Mouse (Mus musculus): ENCODE results near the gene Snx29. TPM values are rescaled to one million over a fixed set of nuclear protein-coding genes. Genes with fewer than 3 reads are reported as not detected.
"Not testable (repeated sequence)": the region's sequence is repeated elsewhere in the genome, so short reads cannot be mapped to it uniquely, and the experiment has no call there.

Snx29 gene
- polyA plus RNA-seq, 1 experiment from 2014 or later: 17.2 TPM

DNA sequence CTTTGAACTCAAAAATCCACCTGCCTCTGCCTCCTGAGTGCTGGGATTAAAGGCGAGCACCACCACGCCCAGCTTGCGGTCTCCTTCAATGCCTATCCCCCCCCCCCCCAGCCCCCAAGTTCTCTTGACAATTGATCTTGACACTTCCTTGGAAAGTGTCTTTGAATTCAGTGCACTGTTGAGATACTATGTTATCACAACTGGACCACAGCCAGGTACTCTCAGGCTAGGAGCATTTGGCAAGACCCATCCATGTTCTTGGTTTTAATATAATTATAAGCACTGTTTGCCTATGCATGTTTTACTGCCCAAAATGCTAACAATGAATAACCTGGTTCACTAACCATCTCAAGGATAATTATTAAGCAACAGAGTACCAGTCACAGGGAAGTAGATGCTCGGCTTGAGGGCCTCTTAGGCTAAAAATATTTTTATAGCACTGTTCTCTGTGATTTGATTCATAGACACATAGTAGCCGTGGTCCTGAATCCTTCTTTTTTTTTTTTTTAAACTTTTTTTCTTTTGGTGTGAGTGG is 6.9 kb upstream of the Snx29 start:
- H3K9me3 ChIP-seq: no peaks in the 10 kb centered on the region
- no peak for ATAC-seq (ENCODE audit: low FRiP score, low read depth)
- no peaks in the 10 kb centered on the region for H3K27me3 ChIP-seq
- no peak overlapping the region for H3K4me3 ChIP-seq
- no peak overlapping the region for H3K4me2 ChIP-seq
- H3K36me3 ChIP-seq: no peaks in the 10 kb centered on the region
- H3K27ac ChIP-seq (replicated peaks): no peak overlapping the region
- 86% methylated on average over 5 of the region's 5 CpGs for WGBS
- no peaks in the 10 kb centered on the region for H3K4me1 ChIP-seq (replicated peaks)
- no peak overlapping the region for H3K9ac ChIP-seq

DNA sequence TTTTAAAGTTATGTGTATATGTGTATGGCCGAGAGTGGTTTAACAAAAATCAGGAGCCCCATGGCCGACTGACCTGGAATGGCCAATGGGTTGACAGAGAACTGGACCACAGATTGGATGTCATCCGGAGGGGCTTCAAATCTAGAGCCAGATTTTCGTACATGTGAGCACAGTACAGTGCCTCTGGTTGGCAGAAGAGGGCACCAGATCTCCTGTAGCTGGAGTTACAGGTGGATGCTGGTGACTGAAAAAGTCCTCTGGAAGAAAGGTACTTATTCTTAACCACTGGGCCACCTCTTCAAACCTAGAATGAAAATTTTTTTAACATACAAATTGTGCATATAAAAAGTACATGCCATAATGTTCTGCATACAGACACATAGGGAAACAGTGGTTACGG is 6.0 kb upstream of the Snx29 start:
- no peak overlapping the region for H3K4me2 ChIP-seq
- no peak overlapping the region for H3K9ac ChIP-seq
- no peak overlapping the region for H3K4me3 ChIP-seq
- no peak for ATAC-seq (ENCODE audit: low FRiP score, low read depth)
- no peaks in the 10 kb centered on the region for H3K36me3 ChIP-seq
- no peaks in the 10 kb centered on the region for H3K9me3 ChIP-seq
- no peaks in the 10 kb centered on the region for H3K27me3 ChIP-seq
- H3K27ac ChIP-seq (replicated peaks): no peak overlapping the region
- 74% methylated on average over 5 of the region's 5 CpGs for WGBS
- H3K4me1 ChIP-seq (replicated peaks): peaks cover 3% of the 10 kb centered on the region; the same call in 1 of the 2 replicates

DNA sequence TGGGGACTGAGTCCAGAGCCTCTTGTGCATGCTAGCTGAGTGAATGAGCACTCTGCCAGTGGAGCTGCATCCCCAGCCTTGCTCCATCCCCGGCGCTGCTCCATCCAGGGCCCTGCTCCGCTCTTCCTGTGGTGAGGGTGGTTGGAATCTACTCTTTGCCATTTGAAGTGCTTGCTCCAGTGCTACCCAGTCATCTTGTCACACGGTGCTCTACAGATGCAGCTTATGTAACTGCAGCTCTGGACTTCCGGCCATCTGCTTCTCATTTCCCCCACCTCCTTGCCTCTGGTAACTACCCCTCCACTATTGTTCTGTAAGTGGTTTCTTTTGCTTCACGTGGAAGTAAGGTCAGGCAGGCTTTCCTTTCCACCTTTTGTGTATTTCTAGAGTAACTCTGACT is 5.4 kb upstream of the Snx29 start:
- no peak overlapping the region for H3K4me2 ChIP-seq
- H3K9ac ChIP-seq: no peak overlapping the region
- no peaks in the 10 kb centered on the region for H3K9me3 ChIP-seq
- WGBS: 74% methylated on average over 6 of the region's 6 CpGs
- ATAC-seq (ENCODE audit: low FRiP score, low read depth): no peak
- no peaks in the 10 kb centered on the region for H3K27me3 ChIP-seq
- H3K4me1 ChIP-seq (replicated peaks): peaks cover 8% of the 10 kb centered on the region
- no peak overlapping the region for H3K27ac ChIP-seq (replicated peaks)
- no peak overlapping the region for H3K4me3 ChIP-seq
- no peaks in the 10 kb centered on the region for H3K36me3 ChIP-seq

DNA sequence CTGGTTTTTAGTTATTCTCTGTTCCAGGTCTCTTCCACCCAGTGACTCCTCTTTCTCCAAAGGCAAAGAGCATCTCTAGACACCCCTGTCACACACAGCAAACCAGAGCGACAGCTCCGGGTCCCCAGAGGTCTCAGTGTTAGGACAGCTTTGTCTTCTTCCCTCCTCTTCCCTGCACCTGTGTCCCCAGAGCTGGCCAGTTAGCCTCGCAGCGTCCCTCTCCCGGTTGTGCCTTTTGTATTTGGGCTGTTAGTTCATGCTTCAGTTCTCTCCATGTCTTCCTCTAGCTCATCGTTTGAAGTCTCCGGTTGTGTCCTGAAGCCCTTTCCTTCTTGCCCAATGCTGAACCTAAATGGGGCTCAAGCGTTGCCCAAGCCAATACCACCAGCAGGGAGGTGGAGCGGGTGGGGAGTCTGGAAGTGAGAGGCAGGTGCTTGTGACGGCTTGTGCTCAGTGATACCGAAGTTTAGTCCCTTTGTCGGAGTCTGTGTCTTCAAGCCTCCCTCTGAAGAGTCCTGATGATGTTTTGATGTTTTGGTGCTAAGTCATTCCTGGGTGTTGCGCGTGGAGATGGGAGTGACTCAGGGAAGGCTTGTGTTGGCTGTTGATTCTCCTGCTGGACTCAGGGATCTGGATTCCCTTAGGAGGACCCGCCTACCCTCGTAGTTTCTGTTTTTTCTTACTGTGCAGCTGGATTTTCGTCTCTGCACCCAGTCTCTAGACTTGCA is 780 bp downstream of the Snx29 start:
- Histone ChIP-seq H3K9ac (peak overlapping the region; percentile 68), H3K4me2 (peak overlapping the region; percentile 88), H3K27me3 (no peaks in the 10 kb centered on the region), H3K9me3 (no peaks in the 10 kb centered on the region), H3K36me3 (no peaks in the 10 kb centered on the region), H3K4me3 (peak overlapping the region; percentile 72), H3K27ac (replicated peaks) (peak overlapping the region; percentile 85), H3K4me1 (replicated peaks) (peaks cover 18% of the 10 kb centered on the region)
- peak; percentile 25; the same call in 1 of the 2 replicates for ATAC-seq (ENCODE audit: low FRiP score, low read depth)
- 3% methylated on average over 17 of the region's 17 CpGs for WGBS

DNA sequence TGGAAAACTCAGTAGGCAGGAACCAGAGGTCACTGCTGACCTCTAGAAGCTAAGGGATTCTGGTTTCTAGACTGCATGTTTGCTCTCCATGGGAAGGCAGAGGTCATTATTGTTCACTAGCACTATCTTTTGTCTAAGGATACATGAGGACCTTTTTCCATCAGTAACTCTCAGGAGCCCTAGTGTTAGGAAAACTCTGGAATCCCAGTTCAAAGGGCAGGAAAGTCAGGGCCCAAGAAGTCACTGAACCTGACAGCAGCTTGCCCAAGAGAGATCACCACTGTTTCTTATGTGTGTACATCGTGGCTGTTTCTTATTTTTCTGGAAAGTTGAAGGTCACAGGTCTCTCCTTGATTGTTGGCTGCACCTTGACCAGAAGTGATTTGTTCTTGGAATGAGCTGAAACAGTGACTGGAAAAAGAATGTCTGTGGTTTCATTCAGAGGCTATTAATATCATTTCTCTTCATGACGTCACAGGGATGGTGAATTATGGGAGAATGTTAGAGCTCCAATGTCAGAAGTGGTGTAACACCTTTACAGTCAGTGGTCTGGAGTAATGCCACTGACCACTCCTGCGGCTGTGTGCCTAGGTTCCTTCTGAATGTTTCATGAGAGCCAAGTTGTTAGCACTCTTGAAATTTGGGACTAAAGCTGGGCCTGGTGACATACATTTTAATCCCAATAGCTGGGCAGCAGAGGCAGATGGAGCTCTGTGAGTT is 7.5 kb downstream of the Snx29 start:
- Histone ChIP-seq H3K4me2 (no peak overlapping the region), H3K27ac (replicated peaks) (no peak overlapping the region), H3K27me3 (no peaks in the 10 kb centered on the region), H3K4me3 (no peak overlapping the region), H3K9me3 (no peaks in the 10 kb centered on the region), H3K9ac (no peak overlapping the region), H3K36me3 (no peaks in the 10 kb centered on the region), H3K4me1 (replicated peaks) (no peaks in the 10 kb centered on the region)
- no peak for ATAC-seq (ENCODE audit: low FRiP score, low read depth)
- 85% methylated on average over 3 of the region's 3 CpGs for WGBS

DNA sequence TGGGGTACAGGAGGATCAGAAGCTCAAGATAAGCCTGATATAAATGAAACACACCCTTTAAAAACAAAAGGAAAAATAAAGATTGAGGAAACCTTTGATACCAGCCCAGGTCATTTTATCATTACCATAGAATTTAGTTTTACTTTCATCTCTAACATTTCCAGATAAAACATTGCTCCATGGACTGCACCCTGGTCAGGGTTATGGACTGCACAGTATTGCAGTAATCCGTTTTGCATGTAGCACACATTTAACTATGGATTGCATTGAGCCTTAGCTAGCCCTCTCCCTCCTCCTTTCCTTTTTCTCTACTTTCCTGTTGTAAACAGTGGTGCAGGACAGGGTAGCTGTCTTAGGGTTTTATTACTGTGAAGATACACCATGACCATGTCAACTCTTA is 8.3 kb downstream of the Snx29 start:
- Histone ChIP-seq H3K36me3 (no peaks in the 10 kb centered on the region), H3K27ac (replicated peaks) (no peak overlapping the region), H3K4me3 (no peak overlapping the region), H3K4me2 (no peak overlapping the region), H3K9me3 (no peaks in the 10 kb centered on the region), H3K4me1 (replicated peaks) (no peaks in the 10 kb centered on the region), H3K9ac (no peak overlapping the region), H3K27me3 (no peaks in the 10 kb centered on the region)
- no peak for ATAC-seq (ENCODE audit: low FRiP score, low read depth)
- WGBS: 90% methylated on average over 1 of the region's 1 CpGs

DNA sequence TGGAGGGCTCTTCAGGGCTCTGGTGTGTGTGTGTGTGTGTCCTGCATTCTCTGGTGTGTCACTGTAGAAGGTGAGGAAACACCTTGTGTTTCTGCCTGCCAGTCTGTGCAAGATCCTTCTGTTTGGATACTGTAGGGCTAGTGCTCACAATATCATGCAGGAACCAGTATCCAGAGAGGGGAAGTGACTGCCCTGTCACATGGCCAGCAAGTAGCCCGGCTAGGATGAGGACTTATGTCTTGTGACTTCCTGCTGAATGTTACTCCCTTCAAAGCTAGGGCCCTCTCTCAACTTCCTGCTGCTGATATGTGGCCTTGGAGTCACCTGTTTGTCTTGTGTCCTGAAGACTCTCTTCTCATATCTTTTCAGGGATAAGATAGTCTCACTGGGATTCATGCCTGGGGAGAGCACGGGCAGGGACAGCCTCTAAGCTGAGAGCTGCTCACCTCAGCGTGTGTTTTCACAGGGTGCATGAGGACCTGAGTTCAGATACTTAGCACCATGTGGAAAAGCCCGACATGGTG is 20.6 kb downstream of the Snx29 start:
- ATAC-seq (ENCODE audit: low FRiP score, low read depth): no peak
- Histone ChIP-seq H3K4me2 (no peak overlapping the region), H3K27me3 (no peaks in the 10 kb centered on the region), H3K9me3 (no peaks in the 10 kb centered on the region), H3K36me3 (no peaks in the 10 kb centered on the region), H3K4me1 (replicated peaks) (no peaks in the 10 kb centered on the region), H3K4me3 (no peak overlapping the region), H3K9ac (no peak overlapping the region), H3K27ac (replicated peaks) (no peak overlapping the region)
- 84% methylated on average over 4 of the region's 4 CpGs for WGBS

DNA sequence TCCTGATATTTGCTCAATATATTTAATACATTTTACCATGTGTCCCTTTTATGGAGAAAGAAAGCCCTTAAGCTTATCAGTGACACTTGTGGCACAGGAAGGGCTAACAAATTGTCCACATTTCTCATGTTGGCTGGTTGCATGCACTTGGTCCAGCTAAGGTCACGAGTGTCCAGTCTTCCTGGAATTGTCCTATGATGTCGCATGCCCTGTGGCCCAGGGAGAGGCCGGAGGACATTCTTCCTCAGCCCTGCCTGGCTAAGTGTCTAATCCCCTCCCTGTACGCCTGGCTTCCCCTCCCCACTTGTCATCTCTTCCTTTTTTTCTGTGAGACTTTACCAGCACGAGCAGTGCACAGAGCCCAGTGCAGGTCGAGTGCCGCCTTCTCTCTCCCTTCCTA is 29.2 kb downstream of the Snx29 start:
- no peaks in the 10 kb centered on the region for H3K36me3 ChIP-seq
- no peak for ATAC-seq (ENCODE audit: low FRiP score, low read depth)
- H3K9me3 ChIP-seq: no peaks in the 10 kb centered on the region
- H3K4me1 ChIP-seq (replicated peaks): no peaks in the 10 kb centered on the region
- WGBS: 80% methylated on average over 7 of the region's 7 CpGs
- H3K9ac ChIP-seq: no peak overlapping the region
- H3K4me2 ChIP-seq: no peak overlapping the region
- H3K4me3 ChIP-seq: no peak overlapping the region
- H3K27ac ChIP-seq (replicated peaks): no peak overlapping the region
- no peaks in the 10 kb centered on the region for H3K27me3 ChIP-seq

DNA sequence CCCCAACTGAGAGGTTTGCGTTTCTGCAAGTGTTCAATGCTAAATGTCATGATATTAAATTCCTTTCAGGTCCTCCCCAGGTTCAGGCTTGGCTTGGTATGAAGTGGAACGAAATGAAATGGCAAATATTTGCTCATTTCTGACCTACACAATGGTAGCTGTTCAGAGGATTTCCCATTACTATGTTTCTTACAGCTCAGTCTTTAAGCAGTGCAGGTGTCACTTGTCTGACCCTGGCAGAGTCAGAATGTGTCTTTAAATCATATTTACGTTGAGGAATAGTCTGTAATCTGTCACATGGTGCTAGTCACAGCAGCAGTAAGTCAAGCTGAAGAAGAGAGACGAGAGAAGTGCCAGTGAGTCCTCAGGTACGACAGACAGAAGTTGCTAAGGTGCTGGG is 36.5 kb downstream of the Snx29 start:
- Histone ChIP-seq H3K4me2 (no peak overlapping the region), H3K4me1 (replicated peaks) (no peaks in the 10 kb centered on the region), H3K4me3 (no peak overlapping the region), H3K9me3 (no peaks in the 10 kb centered on the region), H3K27ac (replicated peaks) (no peak overlapping the region), H3K27me3 (no peaks in the 10 kb centered on the region), H3K36me3 (no peaks in the 10 kb centered on the region), H3K9ac (no peak overlapping the region)
- no peak for ATAC-seq (ENCODE audit: low FRiP score, low read depth)
- WGBS: 81% methylated on average over 5 of the region's 5 CpGs

DNA sequence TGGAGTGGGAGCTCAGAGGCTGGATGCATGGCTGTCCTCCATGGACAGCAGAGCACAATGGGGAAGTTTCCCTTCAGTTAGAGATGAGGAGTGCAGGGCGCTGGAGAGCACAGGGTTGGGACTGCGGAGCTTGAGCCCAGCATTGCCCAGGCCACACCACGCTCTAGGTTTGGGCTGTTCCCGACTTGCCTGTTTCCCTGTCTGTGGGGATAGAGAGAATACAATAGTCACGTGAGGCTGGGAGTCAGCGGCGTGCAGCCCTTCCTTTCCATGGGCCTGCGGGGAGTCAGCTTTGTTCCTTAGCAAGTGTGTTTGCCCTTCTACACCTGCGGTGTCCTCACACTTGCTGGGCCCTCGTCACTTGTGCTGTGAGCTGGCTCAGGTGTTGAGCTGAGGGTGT is 37.2 kb downstream of the Snx29 start:
- Histone ChIP-seq H3K4me1 (replicated peaks) (no peaks in the 10 kb centered on the region), H3K9ac (no peak overlapping the region), H3K27ac (replicated peaks) (no peak overlapping the region), H3K27me3 (no peaks in the 10 kb centered on the region), H3K36me3 (no peaks in the 10 kb centered on the region), H3K4me2 (no peak overlapping the region), H3K9me3 (no peaks in the 10 kb centered on the region), H3K4me3 (no peak overlapping the region)
- 0 out of 2 replicates have a peak, but pooled peaks have one; percentile 34 for ATAC-seq (ENCODE audit: low FRiP score, low read depth)
- 20% methylated on average over 10 of the region's 10 CpGs for WGBS

DNA sequence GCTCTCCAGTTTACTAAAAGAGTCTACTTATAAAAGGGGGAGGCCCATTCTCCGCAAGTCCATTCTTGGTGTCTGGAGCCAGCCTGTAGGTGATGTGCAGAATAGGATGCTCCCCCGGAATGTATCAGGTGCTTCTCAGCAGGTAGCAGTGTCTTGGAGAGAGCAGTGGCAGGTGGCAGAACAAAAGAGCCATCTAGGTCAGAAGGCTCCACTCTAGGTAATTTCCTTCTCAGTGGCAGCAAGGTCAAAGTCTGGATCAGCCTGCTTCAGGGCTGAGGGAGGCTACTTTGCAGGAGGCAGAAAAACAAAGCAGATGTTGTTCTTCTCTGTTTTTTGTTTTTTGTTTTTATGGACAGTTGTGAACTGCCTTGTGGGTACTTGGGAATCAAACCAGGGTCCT is 37.9 kb downstream of the Snx29 start:
- H3K4me2 ChIP-seq; H3K4me1 ChIP-seq (replicated peaks); H3K4me3 ChIP-seq; H3K9ac ChIP-seq; ATAC-seq (ENCODE audit: low FRiP score, low read depth); H3K9me3 ChIP-seq; H3K36me3 ChIP-seq; H3K27me3 ChIP-seq; H3K27ac ChIP-seq (replicated peaks): not testable (repeated sequence)
- 70% methylated on average over 2 of the region's 2 CpGs for WGBS

DNA sequence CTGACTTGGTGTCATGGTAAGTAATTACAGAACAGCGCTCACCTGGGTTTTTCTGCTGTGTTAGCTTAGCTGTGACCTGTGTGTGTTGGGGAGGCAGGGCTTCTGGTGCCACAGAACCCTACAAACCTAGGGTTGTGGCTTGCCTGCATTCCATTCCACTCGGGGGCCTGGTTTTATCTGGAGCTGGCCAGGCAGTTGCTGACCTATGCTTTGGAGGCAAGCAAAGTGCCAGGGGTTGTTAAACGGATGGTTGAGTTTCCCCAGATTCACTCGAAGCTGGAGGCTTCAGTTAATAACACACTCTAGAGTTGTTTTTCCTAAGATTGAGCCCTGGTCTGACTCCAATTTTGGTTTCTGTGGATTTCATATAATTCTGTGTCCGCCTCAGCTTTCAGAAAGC is 42.9 kb downstream of the Snx29 start:
- Histone ChIP-seq H3K4me1 (replicated peaks) (peaks cover 24% of the 10 kb centered on the region), H3K27me3 (no peaks in the 10 kb centered on the region), H3K4me3 (no peak overlapping the region), H3K9ac (no peak overlapping the region), H3K36me3 (no peaks in the 10 kb centered on the region), H3K4me2 (no peak overlapping the region), H3K27ac (replicated peaks) (no peak overlapping the region), H3K9me3 (no peaks in the 10 kb centered on the region)
- no peak for ATAC-seq (ENCODE audit: low FRiP score, low read depth)
- WGBS: 81% methylated on average over 5 of the region's 5 CpGs

Data from hindbrain, embryonic 15.5 days (tissue).